Mouse (Mus musculus) erythroblast, embryonic 14.5 days (primary cell): ENCODE results near the gene Elovl5. TPM values are rescaled to one million over a fixed set of nuclear protein-coding genes. Genes with fewer than 3 reads are reported as not detected.

Experiments
- H3K27me3 ChIP-seq: 2 replicates; pipeline ENCODE4 v1.6.1; 2012; ENCODE audit warnings: inconsistent platforms; ENCODE audit not compliant: control insufficient read depth
- H3K36me3 ChIP-seq: 2 replicates; pipeline ENCODE4 v1.6.1; 2012; ENCODE audit warnings: mild to moderate bottlenecking, inconsistent platforms; ENCODE audit not compliant: control insufficient read depth
- H3K4me1 ChIP-seq: 2 replicates; pipeline ENCODE4 v1.6.1; 2012; ENCODE audit warnings: inconsistent platforms; ENCODE audit not compliant: control insufficient read depth
- H3K4me3 ChIP-seq: replicated peaks from 2 replicates; pipeline ENCODE3; 2012; ENCODE audit warnings: moderate library complexity, mild to moderate bottlenecking, inconsistent platforms
- H3K9me3 ChIP-seq: 2 replicates; pipeline ENCODE4 v1.6.1; 2012; ENCODE audit warnings: low read length, inconsistent platforms, mixed read lengths; ENCODE audit not compliant: control insufficient read depth
- GATA1 ChIP-seq: IDR thresholded peaks from 2 replicates; pipeline ENCODE4 v1.6.1; 2012; ENCODE audit warnings: low read length, inconsistent platforms, mixed read lengths
- TAL1 ChIP-seq: IDR thresholded peaks from 3 replicates; pipeline ENCODE4 v1.6.1; 2012; ENCODE audit warnings: low read length, inconsistent platforms, mixed read lengths
- polyA plus RNA-seq: library from polyadenylated mRNA; stranded (reverse); fragments of >175 nt; gene quantifications from 2 replicates; pipeline ENCODE4 v1.2.3, GENCODE M21; 2012

Gene Elovl5
- polyA plus RNA-seq, 1 experiment: 0.09 TPM

DNA sequence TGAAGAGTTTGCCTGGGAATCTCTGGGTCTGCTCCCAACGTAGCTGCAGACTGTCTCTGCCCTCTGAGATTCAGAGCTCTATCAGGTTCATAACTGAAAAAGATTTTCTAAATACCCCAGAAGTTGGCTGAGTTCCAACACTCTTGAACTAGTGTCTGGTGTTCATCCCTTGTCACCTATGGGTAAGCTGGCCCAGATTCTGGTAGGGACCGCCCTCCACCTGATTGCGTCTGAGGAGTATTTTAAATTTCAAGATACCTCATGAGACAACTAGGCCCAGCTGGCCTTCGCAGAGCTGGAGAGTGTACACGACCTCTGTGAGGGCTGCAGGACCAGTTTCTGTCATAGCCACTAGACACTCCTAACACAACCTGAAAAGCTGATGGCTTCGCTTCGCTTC, 61.8 kb downstream of the Elovl5 start:
- peaks cover 41% of the 10 kb centered on the region for H3K36me3 ChIP-seq
- no peak overlapping the region for H3K4me3 ChIP-seq
- no peaks in the 10 kb centered on the region for H3K9me3 ChIP-seq
- H3K4me1 ChIP-seq: peaks cover 24% of the 10 kb centered on the region
- TF ChIP-seq GATA1: no peak
- no peak for TF ChIP-seq TAL1
- no peaks in the 10 kb centered on the region for H3K27me3 ChIP-seq

DNA sequence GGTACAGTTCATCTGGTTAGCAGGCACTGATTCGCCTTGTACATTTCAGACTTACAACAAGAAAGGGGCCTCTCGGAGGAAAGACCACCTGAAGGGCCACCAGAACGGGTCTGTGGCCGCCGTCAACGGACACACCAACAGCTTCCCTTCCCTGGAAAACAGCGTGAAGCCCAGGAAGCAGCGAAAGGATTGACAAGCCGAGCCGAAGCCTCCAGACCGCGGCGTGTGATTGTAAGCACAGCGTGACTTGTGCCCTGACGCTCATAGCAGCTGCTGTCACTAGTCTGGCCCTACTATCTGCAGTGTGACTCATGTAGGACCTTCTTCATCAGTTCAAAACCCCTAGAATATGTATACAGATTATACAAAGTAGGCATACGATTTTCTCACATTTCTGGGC, 65.5 kb downstream of the Elovl5 start:
- TF ChIP-seq GATA1 (no peak), TAL1 (no peak)
- no peak overlapping the region for H3K4me3 ChIP-seq
- no peaks in the 10 kb centered on the region for H3K9me3 ChIP-seq
- H3K36me3 ChIP-seq: peaks cover 34% of the 10 kb centered on the region
- peaks cover 34% of the 10 kb centered on the region for H3K4me1 ChIP-seq
- no peaks in the 10 kb centered on the region for H3K27me3 ChIP-seq

DNA sequence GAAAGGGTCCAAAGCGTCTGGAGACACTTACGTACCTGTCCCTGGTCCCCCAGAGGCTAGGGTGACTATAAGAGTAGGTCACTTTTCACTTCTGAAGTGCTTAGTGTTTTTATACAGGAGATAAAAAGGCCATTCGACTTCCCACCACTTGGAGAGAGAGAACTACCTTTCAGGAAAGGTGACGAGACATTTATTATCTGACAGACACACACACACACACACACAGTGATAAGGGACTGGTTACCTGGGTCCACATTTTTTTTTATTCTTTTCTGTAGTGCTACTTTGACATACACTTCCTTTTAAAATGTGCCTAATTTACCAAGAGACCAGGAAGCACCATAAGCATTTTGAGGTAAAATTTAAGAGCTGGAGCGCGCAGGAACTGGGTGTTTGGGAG, 66.4 kb downstream of the Elovl5 start:
- no peak for TF ChIP-seq TAL1
- no peak for TF ChIP-seq GATA1
- Histone ChIP-seq H3K4me1 (peaks cover 34% of the 10 kb centered on the region), H3K27me3 (no peaks in the 10 kb centered on the region), H3K4me3 (no peak overlapping the region), H3K36me3 (peaks cover 34% of the 10 kb centered on the region), H3K9me3 (no peaks in the 10 kb centered on the region)

DNA sequence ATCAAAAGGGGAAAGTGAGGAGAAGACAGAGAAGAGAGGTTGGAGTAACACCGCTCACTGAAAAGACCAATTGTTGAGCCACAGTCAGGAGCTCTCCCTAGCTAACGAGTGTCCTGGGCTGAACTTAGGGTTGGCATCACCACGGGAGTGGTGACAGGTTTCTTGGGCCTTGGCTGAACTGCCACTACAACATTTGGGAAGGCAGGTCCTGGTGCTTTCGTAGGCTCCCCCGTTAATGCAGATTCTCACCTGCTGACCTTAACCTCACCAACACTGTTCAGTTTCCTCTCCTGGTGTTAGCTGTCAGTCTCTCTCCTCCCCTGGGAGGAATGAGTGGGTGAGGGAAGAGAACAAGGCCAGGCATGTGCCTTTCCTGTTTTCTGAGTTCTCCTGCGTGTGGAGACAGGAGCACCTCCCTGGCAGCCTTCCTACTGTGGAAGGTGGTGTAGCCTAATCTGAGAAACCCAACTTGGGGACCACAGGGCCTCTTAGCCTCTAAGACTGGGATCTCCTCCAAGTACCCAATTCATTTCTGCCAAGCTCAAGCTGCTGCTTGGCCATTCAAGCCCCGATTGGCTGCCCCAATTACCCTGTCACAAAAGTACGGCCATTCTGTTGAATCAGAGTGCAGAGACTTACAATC, 69.1 kb downstream of the Elovl5 start:
- Histone ChIP-seq H3K36me3 (peaks cover 20% of the 10 kb centered on the region), H3K4me3 (no peak overlapping the region), H3K27me3 (no peaks in the 10 kb centered on the region)

DNA sequence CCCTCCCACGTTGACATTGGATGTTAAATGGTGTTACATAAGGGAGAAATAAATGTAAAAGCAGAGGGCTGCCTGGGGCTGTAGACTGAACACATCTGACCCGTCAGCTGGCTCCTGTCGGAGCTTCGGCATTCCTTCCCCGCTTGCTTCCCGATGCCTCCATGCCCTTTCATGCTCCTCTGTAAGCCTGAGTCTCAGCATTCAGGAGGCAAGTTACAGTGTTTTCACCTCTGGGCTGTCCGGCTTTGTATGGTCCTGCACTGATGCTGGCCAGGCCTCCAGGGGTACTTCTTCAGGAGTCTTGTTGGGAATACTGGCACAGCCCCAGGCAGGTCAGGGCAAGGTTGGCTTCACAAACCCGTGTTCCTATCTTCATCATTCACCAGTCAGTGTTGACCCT, 72.5 kb downstream of the Elovl5 start:
- Histone ChIP-seq H3K36me3 (peaks cover 5% of the 10 kb centered on the region), H3K9me3 (no peaks in the 10 kb centered on the region), H3K4me3 (no peak overlapping the region), H3K4me1 (peaks cover 49% of the 10 kb centered on the region), H3K27me3 (no peaks in the 10 kb centered on the region)
- TF ChIP-seq GATA1 (no peak), TAL1 (no peak)

More for the DNA sequence above, 69.1 kb downstream of the Elovl5 start:
- H3K9me3 ChIP-seq: no peaks in the 10 kb centered on the region
- peaks cover 38% of the 10 kb centered on the region for H3K4me1 ChIP-seq
- TF ChIP-seq GATA1: no peak
- no peak for TF ChIP-seq TAL1

DNA sequence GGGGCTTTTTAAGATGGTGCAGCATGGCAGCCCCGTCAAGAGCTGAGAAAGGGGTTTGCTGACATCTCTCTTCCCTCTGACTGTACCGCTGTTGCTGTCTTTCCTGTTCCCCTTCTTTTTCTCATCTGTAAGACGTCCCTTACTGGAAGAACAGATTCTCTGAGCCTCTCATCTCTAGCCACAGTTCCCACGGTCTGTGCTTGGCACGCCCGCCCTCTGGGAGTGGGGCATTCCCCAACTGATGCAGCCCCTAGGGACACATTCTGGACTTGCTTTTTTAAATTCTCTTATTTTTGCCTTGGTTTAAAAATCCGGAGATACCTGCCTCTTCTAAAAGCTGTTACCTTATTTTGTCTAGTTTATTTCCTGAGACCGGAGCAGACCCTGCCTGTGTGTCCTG, 73.1 kb downstream of the Elovl5 start:
- peaks cover 2% of the 10 kb centered on the region for H3K36me3 ChIP-seq
- H3K4me1 ChIP-seq: peaks cover 49% of the 10 kb centered on the region
- TF ChIP-seq GATA1 (no peak), TAL1 (no peak)
- no peaks in the 10 kb centered on the region for H3K9me3 ChIP-seq
- H3K4me3 ChIP-seq: no peak overlapping the region
- H3K27me3 ChIP-seq: no peaks in the 10 kb centered on the region

DNA sequence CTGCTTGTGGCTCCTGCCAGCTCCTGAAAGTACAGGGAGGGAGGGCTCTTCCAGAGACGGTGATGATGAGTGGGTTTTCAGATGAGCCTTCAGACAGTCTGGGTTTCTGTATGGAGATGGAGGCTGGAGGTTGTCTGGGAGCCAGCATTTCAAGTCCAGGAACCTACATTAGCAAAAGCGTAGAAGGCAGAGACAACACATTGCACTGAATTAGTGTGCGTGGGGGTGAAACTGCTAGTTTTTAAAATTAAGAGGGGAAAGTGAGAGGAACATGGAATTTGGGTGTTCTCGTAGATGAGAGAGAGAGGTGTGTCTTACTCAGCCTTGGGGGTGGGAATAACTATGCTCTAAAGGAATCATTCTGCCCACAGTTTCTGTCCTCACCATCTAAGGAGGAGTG, 74.5 kb downstream of the Elovl5 start:
- TF ChIP-seq GATA1 (no peak), TAL1 (no peak)
- no peaks in the 10 kb centered on the region for H3K27me3 ChIP-seq
- peaks cover 2% of the 10 kb centered on the region; the same call in 1 of the 2 replicates for H3K36me3 ChIP-seq
- no peak overlapping the region for H3K4me3 ChIP-seq
- no peaks in the 10 kb centered on the region for H3K9me3 ChIP-seq
- H3K4me1 ChIP-seq: peaks cover 48% of the 10 kb centered on the region

DNA sequence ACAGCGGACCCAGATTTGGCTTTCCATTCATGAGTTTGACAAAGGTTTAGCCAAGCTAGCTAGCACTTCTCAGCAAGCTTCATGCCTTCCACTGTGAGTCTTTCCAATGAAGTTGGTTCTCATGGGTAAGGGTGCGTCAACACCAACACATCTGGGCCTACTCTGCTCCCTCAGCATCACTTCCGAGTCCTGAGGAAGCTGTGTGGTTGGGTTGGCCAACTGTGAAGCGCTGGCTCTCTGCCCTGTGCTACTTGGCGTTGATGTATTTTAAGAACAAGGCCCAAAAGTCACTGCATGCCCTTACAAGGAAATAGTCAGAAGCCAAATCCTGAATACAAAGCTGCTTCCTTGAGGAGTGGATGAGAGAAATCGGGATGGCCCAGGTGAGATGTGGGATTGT, 75.1 kb downstream of the Elovl5 start:
- H3K36me3 ChIP-seq: peaks cover 2% of the 10 kb centered on the region; the same call in 1 of the 2 replicates
- peaks cover 48% of the 10 kb centered on the region for H3K4me1 ChIP-seq
- TF ChIP-seq TAL1: no peak
- TF ChIP-seq GATA1: no peak
- H3K4me3 ChIP-seq: no peak overlapping the region
- H3K9me3 ChIP-seq: no peaks in the 10 kb centered on the region
- no peaks in the 10 kb centered on the region for H3K27me3 ChIP-seq

DNA sequence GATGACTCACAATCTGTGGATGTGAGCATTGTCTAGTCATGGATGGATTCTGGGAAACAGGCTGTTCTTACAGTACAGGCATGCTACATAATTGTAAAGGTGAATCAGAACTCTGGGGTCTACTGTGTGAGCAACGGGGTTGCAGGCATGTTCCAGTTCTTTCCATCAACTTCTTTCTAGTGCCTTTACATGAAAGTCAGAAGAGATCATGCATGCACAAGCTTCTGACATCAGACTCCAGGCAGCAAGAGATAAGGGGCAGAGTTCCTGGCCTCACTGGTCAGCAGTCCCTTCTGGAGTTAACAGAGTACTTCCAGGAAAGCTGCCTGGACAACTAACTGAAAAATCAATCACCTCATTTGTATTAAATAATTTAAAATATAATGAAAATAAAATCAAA, 75.9 kb downstream of the Elovl5 start:
- no peaks in the 10 kb centered on the region for H3K9me3 ChIP-seq
- peaks cover 48% of the 10 kb centered on the region for H3K4me1 ChIP-seq
- TF ChIP-seq GATA1: no peak
- no peak for TF ChIP-seq TAL1
- H3K27me3 ChIP-seq: no peaks in the 10 kb centered on the region
- H3K4me3 ChIP-seq: peak overlapping the region; percentile 22
- peaks cover 2% of the 10 kb centered on the region; the same call in 1 of the 2 replicates for H3K36me3 ChIP-seq
